Mouse (Mus musculus): ENCODE results near the gene Cachd1.
A peak's percentile ranks its signal among the peaks of the same experiment; 100 is the strongest.

Cachd1 gene

GRCm38 (mm10) chr4:100925153-100925552 lies 148.7 kb downstream of the Cachd1 start:
- no peak for DNase-seq

DNA sequence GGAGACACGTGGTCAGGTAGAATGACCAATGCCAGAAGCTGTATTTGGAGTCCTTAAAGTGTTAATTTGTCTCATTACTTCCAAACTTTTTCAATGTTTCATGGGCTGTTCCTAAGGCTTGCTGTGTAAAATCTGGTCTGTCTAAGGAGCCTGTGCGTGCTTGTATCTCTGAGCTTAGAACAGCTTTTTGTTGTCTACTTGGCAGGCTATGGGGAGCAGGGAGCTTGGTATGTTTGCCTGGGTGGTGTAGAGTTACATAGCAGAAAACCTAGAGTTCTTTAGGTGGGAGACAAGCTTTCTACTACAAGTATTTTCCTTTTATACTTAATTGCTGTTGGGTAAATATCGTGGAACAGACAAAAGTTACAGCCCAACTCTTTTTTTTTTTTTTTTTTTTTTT lies 150.1 kb downstream of the Cachd1 start:
- DNase-seq: no peak

- no peak for DNase-seq
These were observed 150.6 kb downstream of the Cachd1 start for GRCm38 (mm10) chr4:100927059-100927458.

- DNase-seq: no peak
These were observed 167.2 kb downstream of the Cachd1 start for GRCm38 (mm10) chr4:100943689-100944088.

GRCm38 (mm10) chr4:100944276-100944675 lies 167.8 kb downstream of the Cachd1 start:
- DNase-seq: no peak

- DNase-seq: no peak
These were observed 168.9 kb downstream of the Cachd1 start for GRCm38 (mm10) chr4:100945171-100945899.

- peak in 1 of 2 experiments; percentile 5 for DNase-seq
These were observed 172.3 kb downstream of the Cachd1 start for GRCm38 (mm10) chr4:100948494-100949425.

DNA sequence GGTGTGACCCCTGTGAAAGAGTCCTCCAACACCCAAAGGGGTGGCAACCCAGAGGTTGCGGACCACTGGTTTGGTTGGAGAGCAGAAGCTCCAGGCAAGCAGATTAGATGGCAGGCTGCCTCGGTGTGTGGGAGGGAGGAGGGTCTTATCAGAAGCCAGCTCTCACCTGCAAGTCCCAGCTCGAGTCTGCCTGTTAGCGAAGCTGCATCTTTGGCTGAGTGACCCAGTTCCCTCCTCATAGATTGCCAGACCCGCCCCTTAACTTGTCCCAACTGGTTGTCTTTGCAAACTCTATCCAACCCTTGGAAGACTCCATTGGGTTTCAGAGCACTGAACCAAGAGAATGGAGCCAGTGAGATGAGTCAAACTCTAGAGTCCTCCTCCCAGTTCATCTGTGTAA lies 173.8 kb downstream of the Cachd1 start:
- no peak for DNase-seq

DNA sequence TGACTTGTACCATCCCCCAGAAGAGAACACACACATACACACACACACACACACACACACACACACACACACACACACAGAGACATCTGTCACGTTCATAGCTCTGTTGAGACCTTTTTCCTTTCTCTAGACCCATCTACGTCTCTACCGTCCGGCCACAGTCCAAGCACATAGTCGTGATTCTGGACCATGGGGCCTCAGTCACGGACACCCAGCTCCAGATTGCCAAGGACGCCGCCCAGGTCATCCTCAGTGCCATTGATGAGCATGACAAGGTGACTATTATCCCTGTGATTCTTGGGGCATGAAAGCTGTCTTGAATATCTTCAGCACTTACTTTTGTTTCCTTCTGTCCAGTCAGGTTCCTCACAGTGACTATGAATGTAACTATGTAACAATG lies 175.4 kb downstream of the Cachd1 start:
- no peak for DNase-seq

DNA sequence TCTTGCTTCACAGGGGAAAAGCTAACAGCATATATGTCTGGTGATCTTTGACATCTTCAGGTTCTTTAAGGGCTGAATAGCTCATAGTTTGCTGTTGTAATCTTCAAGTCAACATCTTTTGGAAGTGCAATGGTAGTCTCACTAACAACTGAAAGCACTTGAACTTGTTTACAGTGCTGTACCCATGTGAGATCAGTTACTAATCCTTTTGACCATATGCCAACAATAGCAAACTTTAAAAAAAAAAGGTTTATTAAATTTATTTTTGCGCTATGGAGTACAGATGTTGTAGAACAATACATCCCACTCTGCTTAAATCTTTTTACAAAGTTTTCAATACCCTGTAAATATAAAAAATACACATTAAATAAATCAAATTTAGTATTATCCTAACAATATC lies 186.9 kb downstream of the Cachd1 start:
- no peak for DNase-seq

DNA sequence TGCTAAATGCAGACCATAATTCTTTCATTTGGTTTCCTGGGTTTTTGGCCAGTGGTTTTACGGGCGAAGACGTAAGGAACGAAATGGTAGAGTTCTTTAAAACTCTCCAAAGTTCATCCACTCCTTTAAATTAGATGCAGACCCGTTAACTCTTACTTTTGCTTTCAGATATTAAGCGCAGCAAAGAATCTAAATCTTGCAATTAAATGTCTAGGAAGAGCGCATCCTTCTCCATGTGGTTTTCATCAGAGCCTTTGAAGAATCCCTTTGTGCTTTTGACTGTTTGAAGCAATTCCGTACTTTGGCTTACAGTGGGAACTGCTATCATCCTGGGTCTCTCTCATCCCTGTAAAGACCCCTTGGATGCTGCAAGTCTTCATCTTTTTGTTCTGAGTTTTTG lies 187.3 kb downstream of the Cachd1 start:
- no peak for DNase-seq

DNA sequence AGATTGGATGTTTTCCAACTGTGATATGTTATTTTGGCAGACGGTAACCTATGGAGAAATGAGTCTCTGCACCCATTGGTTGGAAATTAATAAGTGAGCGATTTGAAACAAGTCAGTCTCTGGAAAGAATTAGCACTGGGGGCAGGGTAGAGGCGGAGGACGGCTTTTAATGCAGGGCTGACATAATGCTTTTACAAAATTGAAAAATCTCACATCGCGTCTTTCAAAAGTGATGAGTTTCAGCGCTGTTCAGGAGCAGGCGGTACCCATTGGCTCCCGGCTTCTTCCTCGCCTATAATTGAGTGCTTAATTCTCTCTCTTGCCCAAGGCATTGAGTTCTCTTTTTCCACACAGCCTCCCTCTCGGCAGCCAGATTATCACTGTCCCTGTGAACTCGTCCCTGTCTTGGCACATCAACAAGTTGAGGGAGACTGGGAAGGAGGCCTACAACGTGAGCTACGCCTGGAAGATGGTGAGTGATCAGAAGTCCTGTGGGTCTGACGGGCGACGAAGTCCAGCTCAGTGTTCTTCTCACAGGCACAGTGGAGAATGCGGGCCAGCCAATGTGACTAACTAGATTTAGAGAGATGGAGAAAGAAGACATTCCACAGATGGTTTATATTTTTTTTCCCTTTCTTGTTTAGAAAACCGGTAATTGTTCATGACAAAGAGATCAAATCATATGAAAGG lies 191.4 kb downstream of the Cachd1 start:
- no peak for DNase-seq

DNA sequence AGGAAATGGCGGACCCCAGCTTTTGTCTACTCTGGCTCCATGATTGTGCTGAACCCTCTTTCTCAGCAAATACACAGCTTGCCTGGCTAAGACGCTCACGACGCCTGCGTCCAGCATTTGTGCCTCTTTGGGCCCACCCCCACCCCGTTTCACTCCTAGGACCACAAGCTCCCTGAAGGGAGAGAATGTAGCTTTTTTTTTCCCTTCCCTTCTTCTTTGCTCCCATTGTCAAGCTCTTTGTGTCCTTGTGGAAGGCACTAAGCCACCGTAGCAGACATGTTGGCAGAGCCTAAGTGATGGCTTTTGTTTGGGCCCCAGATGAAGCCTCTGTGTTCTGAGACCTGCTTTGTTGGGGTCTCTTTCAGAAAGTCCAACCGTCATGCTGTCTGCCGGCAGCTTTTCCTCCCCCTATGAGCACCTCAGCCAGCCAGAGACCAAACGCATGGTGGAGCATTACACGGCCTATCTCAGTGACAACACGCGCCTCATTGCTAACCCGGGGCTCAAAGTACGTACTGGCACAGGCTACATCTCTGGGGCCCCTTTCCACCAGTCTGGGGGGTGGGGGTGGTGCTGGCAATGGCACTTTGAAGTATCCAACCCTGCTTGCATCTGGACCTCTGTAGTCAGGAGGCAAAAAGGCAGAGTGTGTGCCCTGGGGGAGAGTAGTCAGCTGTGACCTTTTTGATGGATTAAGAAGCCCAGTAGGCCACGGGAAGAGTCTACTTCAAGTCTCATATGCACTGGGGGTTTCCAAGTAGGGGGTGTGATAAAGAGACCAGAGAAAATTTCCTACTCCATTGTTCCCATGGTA lies 197.4 kb downstream of the Cachd1 start:
- DNase-seq: no peak

GRCm38 (mm10) chr4:100974455-100975035 lies 198.1 kb downstream of the Cachd1 start:
- DNase-seq: no peak

- no peak for DNase-seq
These were observed 201.0 kb downstream of the Cachd1 start for GRCm38 (mm10) chr4:100977522-100977921.

GRCm38 (mm10) chr4:100987187-100987586 lies 210.7 kb downstream of the Cachd1 start:
- no peak for DNase-seq

- DNase-seq: peak in 1 of 2 experiments; percentile 37
These were observed 211.8 kb downstream of the Cachd1 start for GRCm38 (mm10) chr4:100988231-100988799.

GRCm38 (mm10) chr4:100990996-100991395 lies 214.5 kb downstream of the Cachd1 start:
- DNase-seq: peak; percentile 15 to 16

GRCm38 (mm10) chr4:100992086-100992485 lies 215.6 kb downstream of the Cachd1 start:
- no peak for DNase-seq

GRCm38 (mm10) chr4:100994442-100995255 lies 218.2 kb downstream of the Cachd1 start:
- no peak for DNase-seq

- no peak for DNase-seq
These were observed 219.1 kb downstream of the Cachd1 start for GRCm38 (mm10) chr4:100995617-100996016.

Measured in lung, adult 18-20 months (tissue).